Mouse (Mus musculus) heart, adult 18-20 months (tissue): ENCODE measurements around the gene Gpc6. TPM values are rescaled to one million over a fixed set of nuclear protein-coding genes. Genes with fewer than 3 reads are reported as not detected.

Experiments
- DNase-seq, 2 experiments: peaks; one replicate each; pipeline ENCODE4 v3.0.0; 2021 to 2022; ENCODE audit warnings: mixed read lengths in 1 of 2
- total RNA-seq, 2 experiments: library from RNA; stranded (reverse); gene quantifications; 2 replicates each; pipeline ENCODE4 v1.2.3; 2021

The Gpc6 gene
- total RNA-seq, 2 experiments from 2014 or later = 9.7 to 10.5 TPM

- no peak for DNase-seq
Observed at GRCm38 (mm10) chr14:117854498-117854897, 929.4 kb downstream of the Gpc6 start.

DNA sequence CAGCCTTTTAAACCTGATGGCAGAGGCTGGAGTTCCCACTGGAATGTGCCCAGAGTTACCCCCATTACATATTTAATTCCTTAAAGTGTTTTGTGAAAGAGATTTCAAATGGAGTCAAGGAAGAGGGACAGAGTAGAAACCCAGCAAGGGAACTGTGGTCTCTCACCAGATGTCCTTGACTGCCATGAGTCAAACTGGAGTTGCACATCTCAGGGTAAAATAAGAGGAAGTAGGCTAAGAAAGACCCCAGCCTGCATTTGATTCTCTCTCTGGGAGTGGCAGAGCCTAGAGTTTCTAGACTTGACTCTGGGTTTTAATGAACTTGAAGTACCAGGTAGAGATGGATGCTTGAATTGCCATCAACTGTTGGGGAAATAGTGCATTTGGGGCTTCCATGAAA is 946.2 kb downstream of the Gpc6 start:
- DNase-seq = no peak

GRCm38 (mm10) chr14:117879313-117879712 is 954.2 kb downstream of the Gpc6 start:
- DNase-seq = peak in 1 of 2 experiments; percentile 13

GRCm38 (mm10) chr14:117881112-117881511 is 956.0 kb downstream of the Gpc6 start:
- DNase-seq = no peak

DNA sequence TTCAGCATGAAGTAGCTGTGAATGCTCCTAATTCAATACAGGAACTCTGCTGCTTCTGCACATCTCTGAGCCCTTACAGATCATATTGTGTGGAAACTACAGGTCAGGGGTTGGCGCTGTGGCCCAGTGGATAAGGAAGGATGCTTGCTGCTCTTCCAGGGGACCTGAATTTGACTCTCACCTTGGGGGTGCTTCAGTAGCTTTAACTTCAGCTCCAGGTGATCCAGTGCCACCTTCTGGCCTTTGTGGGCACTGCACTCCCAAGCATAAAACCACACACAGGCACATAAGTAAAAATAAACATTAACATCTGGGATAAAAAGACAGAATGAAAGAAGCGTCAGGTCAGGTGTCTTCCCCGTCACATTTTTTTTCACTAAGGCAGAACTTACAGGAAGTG is 957.1 kb downstream of the Gpc6 start:
- DNase-seq = peak in 1 of 2 experiments; percentile 53

GRCm38 (mm10) chr14:117889653-117890052 is 964.5 kb downstream of the Gpc6 start:
- no peak for DNase-seq

DNA sequence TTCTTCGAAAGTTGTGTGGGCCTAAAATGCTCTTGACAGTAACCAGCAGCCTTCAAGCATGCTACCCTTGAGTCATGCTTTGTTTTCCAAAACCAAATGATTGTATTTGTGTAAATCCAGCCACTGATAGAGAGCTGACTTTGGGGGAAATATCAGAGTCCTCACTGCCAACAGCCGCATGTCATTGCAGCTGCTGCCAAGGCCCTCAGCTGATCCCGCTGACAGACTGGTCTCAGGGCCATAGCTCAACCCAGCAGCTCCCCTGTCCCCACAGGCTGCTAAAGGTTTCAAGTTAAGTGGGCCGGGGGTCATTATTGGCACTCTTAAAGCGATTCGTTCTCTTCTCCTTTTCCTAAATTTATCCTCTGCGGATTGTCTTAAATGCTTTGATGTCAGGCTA is 966.3 kb downstream of the Gpc6 start:
- DNase-seq = peak; percentile 24 to 37

DNA sequence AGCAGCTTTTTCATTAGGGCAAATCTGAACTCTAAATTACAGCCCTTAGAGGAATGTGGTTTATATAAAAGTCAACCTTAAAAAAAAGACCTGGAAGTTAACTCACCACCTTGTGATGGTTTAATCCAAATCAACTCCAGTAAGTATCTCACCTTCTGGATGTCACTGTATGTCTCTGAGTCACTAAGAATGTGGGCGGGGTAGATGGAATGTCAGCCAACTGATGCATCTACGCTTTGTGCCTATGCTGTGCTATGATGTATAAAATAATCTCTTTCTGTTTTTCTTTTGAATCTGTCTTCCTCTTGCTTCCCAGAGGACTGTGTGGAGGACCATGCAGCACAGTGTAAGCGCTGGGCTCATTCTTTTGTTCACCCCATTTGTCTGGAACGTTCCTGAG is 966.9 kb downstream of the Gpc6 start:
- DNase-seq = no peak

GRCm38 (mm10) chr14:117894869-117895538 is 969.9 kb downstream of the Gpc6 start:
- DNase-seq = no peak

DNA sequence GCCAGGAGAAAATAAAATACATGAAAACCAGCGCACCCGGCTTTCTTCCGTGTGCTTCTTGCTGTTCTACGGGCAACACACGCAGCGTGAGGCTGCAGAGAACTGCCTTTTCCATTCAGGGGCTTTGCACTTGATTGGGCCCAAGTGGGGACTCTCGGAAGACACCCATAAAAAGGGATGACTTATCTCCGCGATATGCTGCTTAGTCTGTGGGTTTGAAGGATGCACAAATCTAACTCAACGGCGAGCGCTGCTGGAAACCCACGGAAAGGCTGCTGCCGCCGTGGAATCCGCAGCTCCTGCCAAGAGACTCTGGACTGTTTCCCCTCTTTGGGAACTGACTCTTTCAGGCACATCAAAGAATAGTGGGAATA is 970.4 kb downstream of the Gpc6 start:
- peak; percentile 27 to 42 for DNase-seq

- DNase-seq = peak in 1 of 2 experiments; percentile 27
Observed at GRCm38 (mm10) chr14:117904300-117904699, 979.2 kb downstream of the Gpc6 start.

GRCm38 (mm10) chr14:117905701-117906100 is 980.6 kb downstream of the Gpc6 start:
- DNase-seq = no peak

GRCm38 (mm10) chr14:117906361-117906760 is 981.2 kb downstream of the Gpc6 start:
- DNase-seq = no peak

DNA sequence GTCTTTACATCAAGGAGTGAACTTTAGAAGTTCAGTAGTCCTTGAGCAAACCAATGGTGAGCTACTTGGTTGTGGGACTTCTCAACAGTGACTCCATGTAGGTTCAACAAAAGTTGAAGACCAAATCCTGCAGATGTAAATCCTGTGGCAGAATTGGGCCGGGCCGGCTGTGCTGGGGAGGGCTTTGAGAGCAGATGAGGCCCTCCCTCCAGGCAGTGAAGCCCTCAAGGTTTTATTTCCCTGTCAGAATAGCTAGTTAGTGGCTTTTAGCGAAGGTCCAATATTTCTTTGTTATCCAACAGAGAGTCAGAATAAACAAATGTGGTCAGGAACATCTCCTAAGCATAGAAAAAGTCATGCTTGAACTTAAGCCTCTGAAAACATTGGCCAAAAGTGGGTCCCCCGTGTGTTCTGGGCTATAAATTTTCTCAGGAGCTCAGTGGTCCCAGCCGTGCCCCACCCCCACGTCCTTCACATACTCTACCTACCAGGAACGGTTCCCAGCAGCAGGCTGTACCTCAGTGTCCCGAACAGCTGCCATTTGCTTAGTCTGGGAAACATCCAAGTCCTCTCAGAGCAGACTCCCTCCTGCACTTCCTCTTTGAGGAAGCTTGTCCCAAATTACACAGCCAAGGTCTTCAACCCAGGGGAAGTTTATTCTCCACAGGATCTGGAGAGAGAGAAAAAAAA is 983.3 kb downstream of the Gpc6 start:
- DNase-seq = peak; percentile 70 to 85

DNA sequence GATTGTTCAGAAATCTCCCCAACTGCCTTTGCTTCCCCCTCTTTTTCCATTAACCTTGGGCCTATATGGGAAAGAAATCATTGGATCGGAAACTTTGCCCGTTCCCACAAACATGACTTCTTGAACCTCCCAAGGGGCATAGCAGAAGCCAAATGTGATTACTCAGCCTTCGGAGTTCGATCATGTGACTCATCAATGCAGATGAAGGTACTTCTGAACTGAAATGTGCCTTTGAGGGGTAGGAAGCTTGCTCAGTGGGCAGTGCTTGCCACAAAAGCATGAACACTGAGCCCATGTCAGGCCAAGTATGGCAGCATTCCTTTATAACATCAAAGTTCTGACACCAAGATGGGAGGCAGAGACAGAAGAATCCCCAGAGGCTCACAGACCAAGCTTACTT is 983.9 kb downstream of the Gpc6 start:
- peak; percentile 69 to 79 for DNase-seq

DNA sequence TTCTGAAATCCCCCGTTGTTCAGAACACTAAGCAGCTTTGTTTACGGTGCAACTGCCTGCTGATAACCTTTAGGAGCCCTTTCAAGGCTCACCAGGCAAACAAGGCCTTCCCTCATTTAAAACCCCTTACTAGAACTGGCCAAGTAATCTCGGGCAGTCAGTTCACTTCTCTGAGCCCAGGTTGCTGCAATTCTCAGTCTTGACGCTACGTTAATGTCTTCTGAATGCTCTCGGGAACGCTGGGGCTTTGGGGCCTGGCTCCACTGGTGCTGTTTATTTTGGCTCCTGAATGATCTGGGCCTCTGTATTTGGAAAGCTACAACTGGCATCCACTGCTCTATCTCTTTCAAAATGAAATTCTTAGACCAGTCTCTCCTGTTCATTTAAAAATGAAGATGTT is 985.2 kb downstream of the Gpc6 start:
- peak in 1 of 2 experiments; percentile 57 for DNase-seq

DNA sequence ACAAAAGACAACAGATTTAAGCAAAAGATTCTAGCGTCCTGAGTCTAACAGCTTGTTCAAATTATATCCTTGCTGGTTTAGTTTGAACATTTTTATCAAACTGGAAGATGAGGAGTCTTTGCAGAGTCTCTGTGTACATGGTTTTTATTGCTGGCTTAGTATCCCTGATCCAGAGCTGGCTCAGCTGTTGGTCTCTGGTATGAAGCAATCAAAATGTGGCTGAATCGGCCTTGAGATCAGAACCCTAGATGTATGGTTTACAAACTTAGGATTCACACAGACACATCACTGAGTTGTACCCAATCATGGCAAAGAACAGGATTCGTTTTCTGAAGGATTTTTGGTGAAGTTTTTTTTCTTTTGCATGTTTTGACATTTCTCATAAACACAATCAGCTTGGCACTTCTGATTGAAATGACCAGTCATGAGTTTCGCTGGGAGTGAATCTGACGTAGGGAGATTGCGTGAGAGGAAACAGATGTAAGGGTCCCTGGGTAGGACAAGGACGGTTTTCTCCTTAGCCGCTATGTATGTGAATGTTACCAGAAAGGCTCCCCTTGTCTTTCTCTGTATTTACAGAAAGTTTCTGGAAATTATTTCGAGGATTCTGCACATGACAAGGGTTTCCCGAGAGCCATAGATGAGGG is 987.6 kb downstream of the Gpc6 start:
- DNase-seq = peak in 1 of 2 experiments; percentile 18

GRCm38 (mm10) chr14:117916577-117916976 is 991.5 kb downstream of the Gpc6 start:
- DNase-seq = no peak

- no peak for DNase-seq
Observed at GRCm38 (mm10) chr14:117918724-117919123, 993.6 kb downstream of the Gpc6 start.

DNA sequence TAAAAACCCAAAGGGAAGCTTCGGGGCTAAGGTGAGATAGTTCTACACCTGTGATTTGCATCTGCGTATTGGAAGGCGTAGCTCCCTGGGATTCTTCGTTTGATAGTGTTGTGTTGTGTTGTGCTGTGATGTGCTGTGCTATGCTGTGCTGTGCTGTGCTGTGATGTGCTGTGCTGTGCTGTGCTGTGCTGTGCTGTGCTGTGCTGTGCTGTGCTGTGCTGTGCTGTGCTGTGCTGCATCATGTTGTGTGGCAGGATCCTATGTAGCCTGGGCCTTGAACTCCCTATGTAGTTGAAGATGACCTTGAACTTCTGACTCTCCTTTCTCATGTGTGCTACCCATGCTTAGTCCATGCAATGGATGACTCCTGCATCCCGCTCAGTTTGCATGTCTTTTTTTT is 994.5 kb downstream of the Gpc6 start:
- DNase-seq = no peak

DNA sequence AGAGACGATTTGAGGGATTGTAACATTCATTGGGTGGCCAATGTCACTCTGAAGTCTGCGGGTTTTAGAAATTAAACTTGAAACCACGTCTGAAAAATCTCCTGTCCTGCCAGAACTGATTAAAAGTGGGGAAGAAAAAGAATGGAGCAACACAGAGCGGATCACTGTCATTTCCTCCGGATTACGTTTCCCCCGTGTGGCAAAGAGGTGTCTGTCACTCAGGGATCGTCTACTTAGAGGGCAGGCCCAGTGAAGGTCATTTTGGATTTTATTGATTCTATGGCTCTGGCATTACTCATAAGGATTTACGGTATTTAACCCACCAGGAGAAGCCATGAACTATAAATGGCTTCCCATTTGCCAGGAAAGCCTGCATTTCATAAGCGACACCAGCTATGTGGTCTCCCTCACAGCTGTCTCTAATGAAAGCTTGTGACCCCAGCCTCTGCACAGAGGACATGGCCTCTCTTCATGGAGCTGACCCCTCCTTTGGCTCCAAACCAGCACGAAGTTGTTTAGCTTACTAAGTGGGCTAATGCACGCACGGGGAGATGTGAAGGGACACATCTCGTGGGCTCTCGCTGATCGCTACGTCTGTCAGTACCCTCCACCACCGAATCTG is 996.4 kb downstream of the Gpc6 start:
- DNase-seq = no peak

GRCm38 (mm10) chr14:117923667-117924066 is 998.6 kb downstream of the Gpc6 start:
- no peak for DNase-seq
